Mouse (Mus musculus): ENCODE measurements around the gene Otub1.

Otub1 gene

DNA sequence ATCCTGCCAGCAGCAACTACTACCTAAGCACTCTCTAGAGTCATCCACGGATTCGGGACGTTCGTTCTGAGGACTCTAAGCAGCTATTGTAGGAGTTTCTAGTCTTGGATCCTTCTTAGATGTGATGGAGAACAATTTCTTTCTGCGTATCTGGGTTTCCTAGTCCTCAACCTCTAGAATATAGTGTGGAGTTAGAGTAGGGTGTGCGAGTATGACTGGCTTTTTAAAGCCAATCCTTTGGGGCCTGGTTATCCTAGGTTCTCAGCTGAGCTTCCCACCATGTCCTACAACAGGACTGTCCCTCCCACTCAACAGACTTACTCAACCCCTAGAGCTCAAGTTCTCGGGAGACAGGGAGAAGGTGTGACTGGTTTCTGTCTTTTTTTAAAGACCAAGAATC, 790 bp downstream of the Otub1 start:
- DNase-seq = no peak

DNA sequence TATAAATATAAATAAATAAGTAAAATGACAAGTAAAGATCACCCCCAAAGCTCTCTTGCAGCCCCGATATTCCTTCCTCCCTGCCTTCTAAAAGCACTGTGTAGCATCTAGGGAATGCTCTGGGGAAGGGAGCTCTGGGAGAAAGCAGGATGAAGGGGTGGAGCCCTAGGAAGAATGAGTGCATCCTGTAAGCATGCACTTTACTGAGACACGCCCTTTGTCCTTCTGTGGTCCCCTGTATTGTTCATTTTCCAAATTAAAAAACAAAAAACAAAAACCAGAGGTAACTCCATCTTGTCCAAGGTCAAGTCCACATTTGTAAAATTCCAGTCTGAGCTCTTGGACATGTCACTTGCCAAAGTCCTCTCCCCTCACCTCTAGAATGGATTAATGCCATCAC, 1.2 kb downstream of the Otub1 start:
- no peak for DNase-seq

DNA sequence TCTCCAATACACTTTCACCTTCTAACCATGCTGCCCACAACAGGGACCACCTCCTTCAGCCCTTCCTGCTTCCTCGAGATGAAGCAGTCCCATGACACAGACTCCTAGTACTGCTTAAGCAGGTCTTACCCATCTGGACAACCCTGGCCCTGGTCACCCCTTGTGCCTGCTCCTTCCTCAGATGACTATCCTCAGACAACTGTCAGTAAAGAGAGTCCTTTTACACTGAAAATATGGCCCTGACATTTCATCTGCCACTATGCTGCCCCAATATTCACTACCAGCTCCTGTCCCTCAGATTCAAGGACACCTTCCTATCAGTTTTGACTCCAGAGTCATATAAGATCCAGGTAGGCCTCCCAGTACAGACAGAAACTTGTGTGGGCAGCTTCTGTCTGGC, 5.7 kb downstream of the Otub1 start:
- no peak for DNase-seq

DNA sequence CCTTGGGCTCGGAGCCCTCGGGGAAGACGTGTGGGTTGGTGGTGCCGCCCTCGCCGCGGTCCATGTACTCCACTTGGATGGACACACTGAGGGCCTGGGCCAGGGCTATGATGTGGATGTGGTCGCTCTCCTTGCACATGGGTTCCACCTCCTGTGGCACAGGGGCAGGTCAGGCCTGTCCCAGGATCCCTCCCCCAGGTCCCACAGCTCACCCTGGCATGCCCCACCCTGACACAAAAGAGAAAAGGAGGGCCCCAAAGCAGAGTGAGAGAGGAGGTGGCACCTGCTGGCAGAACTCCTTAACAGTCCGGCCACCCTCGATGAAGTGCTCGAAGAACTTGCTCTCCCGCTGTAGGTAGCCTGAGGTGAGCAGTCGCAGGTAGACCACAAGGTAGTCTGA, 7.0 kb downstream of the Otub1 start:
- no peak for DNase-seq

DNA sequence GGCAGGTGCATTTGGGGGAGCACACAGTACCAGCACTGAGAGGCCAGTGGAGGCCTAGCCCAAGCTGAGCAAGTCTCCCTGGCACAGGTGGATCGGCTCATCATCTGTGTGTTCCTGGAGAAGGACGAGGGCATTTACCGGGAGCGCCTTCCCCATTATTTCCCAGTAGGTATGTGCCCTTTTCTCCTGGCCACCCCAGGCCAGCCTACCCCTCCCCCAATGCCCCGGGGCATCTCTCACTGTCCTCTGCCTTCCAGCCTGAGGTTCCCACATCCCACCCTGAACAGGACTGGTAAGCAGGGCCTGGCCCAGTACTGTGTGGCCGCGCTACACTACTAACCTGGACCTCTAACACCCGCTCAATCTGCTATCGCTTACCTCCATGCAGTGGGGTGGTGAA, 8.7 kb downstream of the Otub1 start:
- DNase-seq = peak in 1 of 2 experiments; percentile 46

DNA sequence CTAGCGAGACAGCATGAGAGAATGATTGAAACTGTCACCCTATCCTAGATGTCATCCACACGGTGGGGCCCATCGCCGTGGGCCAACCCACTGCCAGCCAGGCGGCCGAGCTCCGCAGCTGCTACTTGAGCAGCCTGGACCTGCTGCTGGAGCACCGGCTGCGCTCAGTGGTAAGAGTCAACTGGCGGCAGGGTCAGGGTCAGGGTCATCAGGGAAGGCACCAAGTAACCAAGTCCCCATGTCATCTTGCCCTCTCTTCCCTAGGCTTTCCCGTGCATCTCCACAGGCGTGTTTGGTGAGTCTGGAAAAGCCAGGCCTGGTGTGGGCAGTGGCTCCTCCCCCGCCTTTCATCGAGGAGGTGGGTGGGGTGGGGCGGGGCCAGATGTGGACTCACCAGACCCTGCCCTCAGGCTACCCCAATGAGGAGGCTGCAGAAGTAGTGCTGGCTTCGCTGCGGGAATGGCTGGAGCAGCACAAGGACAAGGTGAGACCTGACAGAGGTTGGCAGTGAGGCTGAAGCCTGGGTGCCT, 9.3 kb downstream of the Otub1 start:
- peak; percentile 72 to 79 for DNase-seq

DNA sequence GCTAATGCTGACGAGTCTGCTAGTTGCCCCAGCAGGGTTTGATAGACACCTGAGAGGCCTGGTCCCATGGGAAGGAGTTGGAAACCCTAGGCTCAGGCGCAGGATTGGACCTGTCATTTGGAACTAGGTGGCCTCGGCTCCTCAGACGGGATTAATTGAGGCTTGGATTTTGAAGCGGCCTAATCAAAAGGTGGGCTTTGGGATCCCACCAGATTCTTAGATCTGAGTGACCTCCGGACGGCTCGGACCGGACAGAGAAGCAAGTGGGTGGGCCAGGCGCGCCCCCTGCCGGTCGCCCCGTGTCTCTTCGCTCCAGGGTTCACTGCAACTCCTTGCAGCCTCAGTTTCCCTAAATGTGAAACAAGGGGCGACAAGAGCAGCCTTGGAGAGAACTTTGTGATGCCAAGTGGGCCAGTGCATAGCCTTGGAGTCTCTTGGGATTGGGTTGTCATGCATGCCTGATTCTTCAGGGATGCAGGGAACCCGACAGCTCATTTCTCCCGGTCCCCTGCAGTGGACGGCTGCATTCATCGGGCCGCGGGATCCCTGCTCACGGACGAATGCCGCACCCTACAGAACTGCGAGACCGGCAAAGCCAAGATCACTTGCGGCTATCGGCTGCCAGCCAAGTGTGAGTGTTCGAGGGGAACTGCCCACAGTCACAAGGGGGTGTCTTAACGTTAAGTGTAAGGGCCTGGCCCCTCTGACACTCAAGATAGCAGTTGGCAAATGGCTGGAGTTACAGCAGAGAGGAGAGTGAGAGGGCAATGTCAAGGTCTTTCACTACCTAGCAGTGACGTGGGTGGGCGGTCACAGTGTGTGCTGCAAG, 10.0 kb downstream of the Otub1 start:
- peak; percentile 66 to 89 for DNase-seq

DNA sequence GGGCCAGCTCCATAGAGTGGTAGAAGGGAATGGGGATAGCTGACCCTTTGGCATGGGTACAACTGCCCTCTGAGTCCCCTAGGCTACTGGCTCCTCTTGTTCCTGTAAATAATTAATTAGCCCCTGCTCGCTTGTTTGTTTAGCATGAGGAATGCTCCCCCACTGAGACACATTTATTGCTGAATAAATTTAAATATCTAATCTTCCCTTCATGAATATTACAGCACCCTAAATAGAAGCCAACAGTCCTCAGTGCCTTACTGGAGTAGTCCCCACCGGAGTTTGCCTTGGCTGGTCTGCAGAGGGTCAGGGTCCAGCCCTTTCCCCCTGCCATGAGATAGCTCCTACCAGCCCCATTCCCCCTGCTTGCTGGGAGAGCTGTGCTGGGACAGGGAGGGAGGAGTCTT, 13.6 kb downstream of the Otub1 start:
- DNase-seq = peak; percentile 84 to 93

DNA sequence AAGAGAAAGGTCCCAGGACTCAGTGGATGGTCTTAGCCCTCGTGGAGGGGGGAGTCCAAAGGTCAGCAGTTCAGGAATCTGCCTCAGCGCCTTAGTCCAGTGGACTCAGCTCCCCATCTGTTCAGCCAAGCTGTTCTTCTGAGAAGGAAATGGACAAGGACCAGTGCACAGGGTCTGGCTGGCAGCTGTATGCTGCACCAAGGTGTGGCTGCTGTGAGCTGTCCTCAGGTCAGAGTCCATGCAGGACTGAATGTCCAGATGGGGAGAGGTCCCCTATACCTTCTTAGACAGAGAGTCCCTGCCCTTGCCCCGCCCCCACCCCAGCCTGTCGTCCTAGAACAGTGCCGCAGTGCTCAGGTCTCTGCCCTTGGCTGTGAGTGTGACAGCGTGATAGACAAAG, 14.5 kb downstream of the Otub1 start:
- DNase-seq = peak; percentile 87 to 94

DNA sequence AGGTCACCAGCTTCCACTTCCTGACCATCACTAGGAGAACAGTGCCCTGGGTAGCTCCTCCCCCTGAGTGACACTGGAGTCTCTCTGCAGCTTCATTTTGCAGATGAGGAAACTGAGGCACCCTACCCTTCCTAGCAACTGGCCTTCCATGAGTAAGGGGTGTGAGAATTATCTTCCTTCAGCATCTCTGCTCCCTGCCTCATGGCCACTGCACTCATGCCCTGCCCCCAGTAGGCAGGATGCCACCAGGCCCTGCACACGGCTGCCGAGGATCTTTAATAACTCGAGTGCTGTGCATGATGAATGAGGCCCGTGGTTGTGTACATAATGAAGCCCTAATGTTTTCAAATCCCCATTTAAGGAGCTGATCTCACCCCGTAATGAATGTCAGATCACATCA, 15.1 kb downstream of the Otub1 start:
- peak in 1 of 2 experiments; percentile 68 for DNase-seq

DNA sequence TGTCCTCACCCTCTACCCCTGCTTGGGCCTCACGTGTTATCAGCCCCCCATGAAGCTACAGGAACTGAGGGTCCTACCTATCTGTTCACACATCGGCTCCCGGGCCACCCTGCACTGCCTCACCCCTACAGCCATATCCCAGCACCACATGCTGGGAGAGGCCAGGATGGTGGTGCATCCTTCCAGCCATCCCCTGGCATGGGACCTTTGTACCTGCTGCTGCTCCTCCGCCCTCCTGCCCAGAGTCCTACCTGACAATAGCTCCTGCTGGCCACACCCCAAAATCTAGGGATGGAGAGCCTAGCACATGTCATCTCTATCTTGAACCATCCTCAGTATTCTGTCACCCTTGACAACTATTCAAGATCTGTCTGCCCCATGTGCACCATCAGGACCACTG, 17.1 kb downstream of the Otub1 start:
- DNase-seq = peak in 1 of 2 experiments; percentile 70

DNA sequence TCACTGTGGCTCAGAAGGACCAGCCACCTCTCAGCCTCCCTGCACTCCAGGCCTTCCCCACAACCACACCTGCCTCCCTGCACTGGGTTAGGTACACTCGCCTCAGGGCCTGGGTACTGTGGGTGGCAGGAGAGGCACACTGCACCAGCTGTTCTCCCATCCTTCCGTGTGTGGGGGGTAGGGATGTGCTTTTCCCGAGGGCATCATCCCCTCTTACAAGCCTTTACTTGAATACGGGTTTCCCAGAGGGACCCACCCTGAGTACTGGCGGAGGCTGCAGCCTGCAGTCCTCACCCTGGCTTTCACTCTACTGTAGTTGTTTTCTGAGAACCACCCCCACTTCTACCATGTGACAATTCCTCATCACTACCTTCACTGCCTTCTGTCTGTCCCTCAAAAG, 19.0 kb downstream of the Otub1 start:
- no peak for DNase-seq

DNA sequence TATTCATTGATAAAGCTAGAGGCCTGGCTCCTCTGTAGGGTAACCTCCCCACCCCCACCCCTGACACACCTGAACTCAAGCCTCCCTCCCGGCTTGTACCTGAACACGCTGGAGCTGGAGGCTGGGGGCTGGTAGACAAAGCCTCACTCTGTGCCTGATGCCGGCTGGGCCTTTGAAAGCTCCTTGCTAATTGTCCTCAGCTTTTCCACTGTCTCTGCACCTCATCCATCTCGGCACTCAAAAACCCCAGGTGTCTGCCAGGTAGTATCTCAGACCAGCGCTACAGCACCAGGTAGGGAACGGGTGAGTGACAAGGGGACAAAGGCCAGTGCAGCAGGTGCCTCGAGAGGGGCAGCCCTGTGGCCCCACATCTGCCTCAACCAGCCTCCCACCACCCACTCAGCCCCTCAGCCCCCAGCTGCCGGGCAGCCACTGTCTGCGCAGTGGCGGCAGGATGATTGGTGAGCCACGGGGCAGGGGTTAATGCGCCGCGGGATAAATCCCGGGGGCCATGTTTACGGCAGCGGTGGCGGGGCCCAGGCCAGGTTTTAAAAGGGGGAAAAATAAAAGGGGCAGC, 20.3 kb downstream of the Otub1 start:
- DNase-seq = peak in 1 of 2 experiments; percentile 33

DNA sequence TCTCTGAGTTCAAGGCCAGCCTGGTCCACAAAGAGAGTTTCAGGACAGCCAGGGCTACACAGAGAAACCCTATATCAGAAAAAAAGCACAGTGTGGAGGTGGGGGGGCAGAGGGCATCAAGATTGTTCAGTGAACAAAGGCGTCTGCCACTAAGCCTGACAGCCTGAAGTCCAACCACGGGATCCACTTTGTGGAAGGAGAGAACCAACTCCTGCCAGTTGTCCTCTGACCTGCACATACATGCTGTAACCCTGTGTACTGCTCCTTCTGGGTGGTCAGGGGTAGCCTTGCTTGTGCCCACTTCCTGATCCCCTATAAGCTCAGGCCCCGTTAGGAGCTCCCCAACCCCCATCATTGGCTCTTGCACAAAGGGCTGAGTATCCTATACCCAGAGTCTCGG, 21.1 kb downstream of the Otub1 start:
- DNase-seq = peak; percentile 65 to 68

DNA sequence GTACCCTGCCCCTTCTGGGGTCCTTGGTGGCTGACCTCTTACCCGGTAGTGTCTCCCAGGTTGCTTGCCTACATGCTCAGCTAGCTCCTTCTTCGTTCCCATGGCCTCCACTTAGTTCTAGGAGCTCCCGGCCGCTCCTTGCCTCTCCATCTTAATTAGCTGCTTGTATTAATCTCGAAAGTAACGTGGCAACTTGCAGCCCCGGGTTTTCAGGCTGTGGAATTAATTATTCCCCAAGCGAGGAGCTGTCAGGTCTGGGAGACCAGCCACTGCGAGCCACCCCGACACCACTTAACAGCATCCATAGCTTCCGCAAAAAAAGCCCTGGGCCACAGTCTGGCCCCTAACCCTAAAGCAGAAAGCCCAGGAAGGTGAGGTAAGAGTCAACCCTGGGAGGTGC, 22.7 kb downstream of the Otub1 start:
- DNase-seq = peak in 1 of 2 experiments; percentile 30

DNA sequence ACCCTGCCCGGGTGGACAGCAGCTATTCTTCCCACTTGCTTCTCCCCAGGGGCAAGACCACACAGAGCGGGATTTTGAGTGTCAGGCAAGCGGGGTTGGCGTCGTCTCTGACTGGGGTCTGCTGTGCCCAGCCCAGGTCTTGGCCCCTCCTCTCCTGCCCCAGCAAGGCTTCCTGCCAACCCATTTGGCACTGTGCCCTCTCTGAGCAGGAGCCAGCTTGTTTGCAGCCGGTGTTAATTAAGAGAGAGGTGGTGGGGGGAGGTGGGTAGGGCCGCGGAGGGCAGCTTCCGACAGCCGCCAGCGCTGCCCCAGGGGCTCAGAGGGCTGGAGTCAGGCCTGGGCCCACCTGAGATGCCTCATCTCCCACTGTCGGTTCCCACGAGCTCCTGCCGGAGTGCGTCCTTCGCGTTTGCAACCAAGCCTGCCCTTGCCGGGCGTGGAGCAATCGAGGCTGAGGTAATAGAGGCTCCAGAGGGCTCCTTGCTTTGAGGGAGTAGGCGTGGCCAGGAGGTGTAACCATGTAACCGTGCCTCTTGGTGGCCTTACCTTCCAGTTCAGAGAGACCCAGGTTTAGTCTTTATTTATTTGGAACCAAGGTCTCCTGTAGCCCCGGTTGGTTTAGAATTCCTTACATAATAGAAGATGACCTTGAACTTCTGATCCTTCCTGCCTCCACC, 23.7 kb downstream of the Otub1 start:
- DNase-seq = peak; percentile 96 to 97

DNA sequence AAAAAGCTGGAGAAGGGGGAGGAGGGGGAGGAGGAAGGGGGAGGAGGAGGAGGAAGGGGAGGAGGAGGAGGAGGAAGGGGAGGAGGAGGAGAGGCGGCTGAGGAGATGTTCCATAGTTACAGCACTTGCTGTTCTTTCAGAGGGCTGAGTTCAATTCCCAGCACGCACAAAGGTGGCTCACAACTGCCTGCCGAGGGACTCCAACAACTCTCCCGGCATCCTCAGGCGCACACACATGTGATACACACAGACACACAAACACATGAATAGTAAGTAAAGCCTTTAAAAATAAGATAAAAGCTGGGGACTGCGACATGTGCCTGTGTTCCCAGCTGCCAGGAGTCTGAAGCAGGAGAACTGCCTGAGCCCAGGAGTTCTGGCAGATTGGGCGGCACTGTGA, 24.6 kb downstream of the Otub1 start:
- peak in 1 of 2 experiments; percentile 50 for DNase-seq

DNA sequence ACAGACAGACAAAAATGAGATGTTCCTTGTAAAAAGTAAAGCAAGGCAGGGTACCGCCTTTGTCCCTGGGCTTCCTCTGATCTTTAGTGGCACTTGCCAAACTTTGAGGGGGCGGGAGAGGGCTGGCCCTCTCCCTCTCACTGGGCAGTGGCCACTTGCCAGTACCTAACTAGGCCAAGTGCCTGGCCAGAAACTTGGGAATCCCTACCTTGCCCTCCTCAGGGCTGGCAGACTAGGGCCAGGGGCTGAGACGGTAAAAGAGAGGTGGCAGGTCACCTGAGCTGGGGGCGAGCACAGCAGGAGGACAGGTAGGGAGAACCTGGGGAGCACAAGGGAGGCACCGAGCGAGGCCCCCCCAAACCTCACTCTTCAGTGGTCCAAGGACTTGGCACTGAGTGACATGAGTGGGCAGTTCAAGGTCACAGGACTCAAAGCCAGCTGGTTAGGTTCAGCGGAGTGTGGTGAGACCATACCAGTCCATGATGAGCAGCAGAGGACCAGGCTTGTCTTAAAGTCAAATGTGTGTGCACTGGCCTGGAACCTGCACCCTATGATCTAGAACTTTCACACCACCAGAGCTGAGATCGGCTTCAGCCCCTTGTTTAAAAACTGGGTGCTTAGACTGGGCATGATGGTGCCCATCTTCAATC, 25.2 kb downstream of the Otub1 start:
- DNase-seq = peak; percentile 87 to 88

DNA sequence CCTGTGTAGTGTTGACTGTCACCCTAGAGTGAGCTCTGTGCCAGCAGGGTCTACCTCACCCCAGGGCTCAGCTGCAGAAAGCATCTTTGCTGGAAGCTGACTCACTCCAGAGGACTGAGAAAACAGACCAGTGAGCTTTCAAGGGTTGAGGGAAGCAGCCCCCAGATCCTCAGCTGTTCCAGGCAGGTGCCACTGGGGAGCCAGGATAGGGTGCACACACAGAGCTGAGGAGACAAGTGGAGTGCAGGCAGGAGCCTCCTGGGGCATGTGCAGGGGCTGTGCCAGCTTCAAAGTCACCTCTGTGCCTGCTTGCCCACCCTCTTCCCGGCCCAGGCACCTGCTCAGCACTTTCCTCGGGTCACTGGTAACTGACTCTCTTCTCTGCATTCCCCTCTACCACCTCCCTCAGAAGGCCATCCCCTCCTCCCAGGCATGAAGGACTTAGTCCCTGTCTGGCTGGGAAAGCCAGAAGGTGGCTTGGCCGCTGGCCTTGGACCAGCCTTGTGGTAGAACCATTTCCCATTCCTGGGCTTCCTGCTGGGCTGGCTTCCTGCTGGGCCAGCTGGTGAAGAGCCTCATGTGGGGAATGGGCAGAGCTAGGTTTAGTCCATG, 27.2 kb downstream of the Otub1 start:
- DNase-seq = peak; percentile 84 to 88

DNA sequence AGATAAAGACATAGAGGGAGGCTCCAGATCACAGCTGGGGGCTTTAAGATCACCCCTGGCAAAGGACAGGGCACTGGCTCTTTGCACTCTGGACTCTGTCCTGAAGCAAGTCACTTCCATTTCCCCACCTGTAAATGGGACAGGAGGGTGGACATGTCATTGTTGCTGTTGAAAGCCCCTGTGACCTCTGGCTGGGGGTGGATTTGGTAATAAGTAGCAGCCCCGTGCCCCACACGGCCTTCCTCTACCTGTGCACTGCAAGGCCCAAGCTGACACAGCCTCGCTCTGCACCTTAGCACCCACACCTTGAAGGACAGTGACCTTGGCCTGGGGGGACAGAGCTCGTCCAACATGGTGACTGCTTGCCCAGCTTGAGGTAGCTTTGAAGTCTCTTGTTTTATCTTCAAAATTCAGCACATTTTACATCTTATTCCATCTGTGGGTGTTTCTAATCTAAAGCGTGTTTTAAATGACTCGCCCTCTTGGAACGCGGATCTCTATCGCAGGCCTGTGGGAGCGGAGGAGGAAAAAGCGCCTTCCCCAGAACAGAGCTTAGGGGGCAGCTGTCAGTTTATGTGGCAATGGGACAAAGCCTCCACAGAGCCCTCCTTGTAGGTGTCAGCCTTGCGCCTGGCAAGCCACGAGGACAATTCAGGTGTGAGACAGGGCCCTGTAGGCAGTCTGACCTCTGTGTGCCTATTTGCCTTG, 28.2 kb downstream of the Otub1 start:
- DNase-seq = peak in 1 of 2 experiments; percentile 52

DNA sequence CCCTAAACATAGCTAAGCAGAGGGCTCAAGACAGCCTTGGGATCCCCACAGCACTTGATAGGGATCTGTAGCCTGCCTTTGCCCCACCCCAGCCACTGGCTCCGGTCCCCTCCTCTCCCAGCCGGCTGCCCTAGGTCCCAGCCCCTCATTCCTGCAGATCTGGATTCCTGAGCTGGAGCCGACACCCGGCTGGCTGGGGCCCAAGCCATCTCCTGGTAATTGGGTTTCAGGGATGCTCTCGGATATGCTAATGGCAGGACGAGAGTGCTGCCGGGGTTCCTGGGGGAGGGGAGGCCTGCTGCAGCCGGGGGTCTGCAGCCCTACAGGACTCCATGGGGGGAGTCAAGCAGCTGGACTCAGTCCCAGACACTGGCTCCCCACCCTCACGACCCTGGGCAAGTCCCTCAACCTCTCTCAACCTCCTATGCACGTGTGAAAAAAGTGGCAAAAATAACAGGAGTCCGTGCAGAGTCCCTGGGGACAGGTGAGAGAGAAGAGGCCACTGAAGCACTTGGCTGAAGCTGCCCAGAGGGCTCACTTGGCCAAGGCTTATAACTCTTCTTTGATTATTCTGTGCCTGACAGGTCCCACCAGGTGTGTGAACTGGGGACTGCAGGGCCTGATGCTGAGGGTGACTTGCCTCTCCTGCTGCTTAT, 29.9 kb downstream of the Otub1 start:
- peak in 1 of 2 experiments; percentile 61 for DNase-seq
